Comparison of ENCODE assay signal across 8 mouse cellular contexts in genomic region chr6:89584634-89585409, GRCm38 (mm10). TPM values are rescaled to one million over a fixed set of nuclear protein-coding genes. Genes with fewer than 3 reads are reported as not detected.
A peak's percentile ranks its signal among the peaks of the same experiment; 100 is the strongest.
DNase-seq lines count a peak whose midpoint lies in the region; ATAC-seq lines count a peak whose summit lies in the region.

No protein-coding gene starts in this region.

- peak; percentile 75 for ATAC-seq in embryonic facial prominence, embryonic 11.5 days (replicated peaks; ENCODE audit: insufficient number of reproducible peaks, low FRiP score, low TSS enrichment, low read depth)
- ATAC-seq in midbrain, embryonic 14.5 days (ENCODE audit: low FRiP score, low TSS enrichment) = 0 out of 2 replicates have a peak, but pooled peaks have one; percentile 31
- no peak for ATAC-seq in CD4-positive, CD25-positive, alpha-beta regulatory T cell, adult 4 months

- H3K36me3 ChIP-seq in embryonic facial prominence, embryonic 11.5 days (replicated peaks; ENCODE audit: control insufficient read depth, insufficient read depth, low read depth, low read length) = no peaks in the 10 kb centered on the region
- no peaks in the 10 kb centered on the region for H3K36me3 ChIP-seq in midbrain, embryonic 14.5 days (ENCODE audit: control insufficient read depth, insufficient read depth, low read length)

- WGBS in embryonic facial prominence, embryonic 11.5 days = 14% methylated on average over 5 of the region's 5 CpGs
- WGBS in midbrain, embryonic 14.5 days = 8% methylated on average over 5 of the region's 5 CpGs

- no peaks in the 10 kb centered on the region for H3K9me3 ChIP-seq in embryonic facial prominence, embryonic 11.5 days (replicated peaks; ENCODE audit: control insufficient read depth, low read length)
- H3K9me3 ChIP-seq in midbrain, embryonic 14.5 days (ENCODE audit: control insufficient read depth, low read length) = no peaks in the 10 kb centered on the region

- intact Hi-C loops in gastrocnemius, postnatal 14 days (cut with DNase I; ENCODE audit: low total_unique reads) = no loop called here

- H3K27me3 ChIP-seq in embryonic facial prominence, embryonic 11.5 days (ENCODE audit: control insufficient read depth, insufficient read depth, low read length) = no peaks in the 10 kb centered on the region
- no peaks in the 10 kb centered on the region for H3K27me3 ChIP-seq in midbrain, embryonic 14.5 days (ENCODE audit: control insufficient read depth, insufficient read depth, low read length)

- DNase-seq in gastrocnemius, adult 18-20 months (ENCODE audit: low spot score) = peak; percentile 41
- no peak for DNase-seq in gastrocnemius, postnatal 14 days
- peak; percentile 70 for DNase-seq in embryonic facial prominence, embryonic 11.5 days (ENCODE audit: low spot score)
- peak; percentile 24 for DNase-seq in hindlimb bud, embryonic 11.5 days (ENCODE audit: extremely low spot score, low read depth, low spot score)
- peak; percentile 62 for DNase-seq in midbrain, embryonic 14.5 days
- DNase-seq in cerebellum, postnatal 36 days = no peak
- DNase-seq in ovary, postnatal 10 days (ENCODE audit: low spot score) = no peak

- H3K4me1 ChIP-seq in embryonic facial prominence, embryonic 11.5 days (ENCODE audit: control insufficient read depth, insufficient read depth, low read length) = peaks cover 6% of the 10 kb centered on the region; the same call in 1 of the 2 replicates
- H3K4me1 ChIP-seq in midbrain, embryonic 14.5 days (ENCODE audit: control insufficient read depth, insufficient read depth, low read length) = peaks cover 8% of the 10 kb centered on the region

- no peak overlapping the region for H3K27ac ChIP-seq in embryonic facial prominence, embryonic 11.5 days (replicated peaks; ENCODE audit: low read depth, low read length)
- peak overlapping the region; percentile 26; the same call in 1 of the 2 replicates for H3K27ac ChIP-seq in midbrain, embryonic 14.5 days (replicated peaks; ENCODE audit: low read depth, low read length)

- H3K4me2 ChIP-seq in embryonic facial prominence, embryonic 11.5 days (ENCODE audit: low read depth, low read length) = no peak overlapping the region
- no peak overlapping the region for H3K4me2 ChIP-seq in midbrain, embryonic 14.5 days (ENCODE audit: low read length)

- no peak overlapping the region for H3K4me3 ChIP-seq in embryonic facial prominence, embryonic 11.5 days (ENCODE audit: low read depth, low read length)
- no peak overlapping the region for H3K4me3 ChIP-seq in midbrain, embryonic 14.5 days (replicated peaks; ENCODE audit: low read depth, low read length)

- no peak overlapping the region for H3K9ac ChIP-seq in embryonic facial prominence, embryonic 11.5 days (replicated peaks; ENCODE audit: low read length)
- H3K9ac ChIP-seq in midbrain, embryonic 14.5 days (replicated peaks; ENCODE audit: low read length) = no peak overlapping the region; the same call in 1 of the 2 replicates

RNA-seq across cellular contexts. Expression of gene Chchd6, which starts 10.6 kb away (rescaled TPM):
- total RNA-seq in gastrocnemius, adult 18-20 months (2021) = 1 to 10 TPM; 3.7 to 4.7 TPM
- total RNA-seq in gastrocnemius, postnatal 14 days (2021) = 1 to 10 TPM; 2.7 to 3.3 TPM
- 63.0 and 64.9 TPM in 2 replicates for polyA plus RNA-seq in embryonic facial prominence, embryonic 11.5 days (2014; fragmentation: Nextera tagmentation; extraction: Ambion mirVana)
- 164 and 204 TPM in 2 replicates for polyA plus RNA-seq in midbrain, embryonic 14.5 days (2014; fragmentation: Nextera tagmentation; extraction: Ambion mirVana)
- 1 to 10 TPM; 5.1 to 6.7 TPM for polyA plus RNA-seq in CD4-positive, CD25-positive, alpha-beta regulatory T cell, adult 4 months (2017; shearing (Covaris generic))

RNA-seq across cellular contexts. Expression of gene Txnrd3, which starts 59.0 kb away (rescaled TPM):
- total RNA-seq in gastrocnemius, adult 18-20 months (2021) = 1 to 10 TPM; 3.5 to 4.6 TPM
- 1 to 10 TPM; 7.2 to 8.5 TPM for total RNA-seq in gastrocnemius, postnatal 14 days (2021)
- polyA plus RNA-seq in embryonic facial prominence, embryonic 11.5 days (2014; fragmentation: Nextera tagmentation; extraction: Ambion mirVana) = 10.8 and 11.3 TPM in 2 replicates
- polyA plus RNA-seq in midbrain, embryonic 14.5 days (2014; fragmentation: Nextera tagmentation; extraction: Ambion mirVana) = 16.3 and 17.6 TPM in 2 replicates
- under 1 TPM; 0.30 to 0.48 TPM for polyA plus RNA-seq in CD4-positive, CD25-positive, alpha-beta regulatory T cell, adult 4 months (2017; shearing (Covaris generic))

Comparison
In these comparisons a context has a peak if more than half of its experiments do, and no peak if none do; other contexts are left out.
1. DNase-seq: peak in gastrocnemius, adult 18-20 months (single experiment), embryonic facial prominence, embryonic 11.5 days (single experiment), hindlimb bud, embryonic 11.5 days (single experiment) and midbrain, embryonic 14.5 days (single experiment); none in gastrocnemius, postnatal 14 days (single experiment), cerebellum, postnatal 36 days (0 of 2) and ovary, postnatal 10 days (single experiment).